Mouse (Mus musculus) forebrain, embryonic 16.5 days (tissue): ENCODE measurements around the gene Tmem88. TPM values are rescaled to one million over a fixed set of nuclear protein-coding genes. Genes with fewer than 3 reads are reported as not detected.

Experiments
- ATAC-seq: fragments of 200-750 bp; cut with Nextera tagmentation; 2 replicates; pipeline ENCODE4 v1.8.0; 2017; ENCODE audit warnings: mild to moderate bottlenecking, moderate library complexity
- H3K27ac ChIP-seq: fragments of 300-500 bp; sonication (generic); 2 replicates; pipeline ENCODE4 v1.5.1; 2014; ENCODE audit warnings: low read length, control low read depth
- H3K27me3 ChIP-seq: fragments of 300-500 bp; sonication (generic); replicated peaks from 2 replicates; pipeline ENCODE4 v1.6.1; 2014; ENCODE audit warnings: low read length; ENCODE audit not compliant: control insufficient read depth, insufficient read depth
- H3K36me3 ChIP-seq: fragments of 300-500 bp; sonication (generic); 2 replicates; pipeline ENCODE4 v1.6.1; 2014; ENCODE audit not compliant: control insufficient read depth, insufficient read depth
- H3K4me1 ChIP-seq: fragments of 300-500 bp; sonication (generic); replicated peaks from 2 replicates; pipeline ENCODE4 v1.6.1; 2014; ENCODE audit warnings: low read length; ENCODE audit not compliant: control insufficient read depth, insufficient read depth
- H3K4me2 ChIP-seq: fragments of 300-500 bp; sonication (generic); 2 replicates; pipeline ENCODE4 v1.6.1; 2014; ENCODE audit warnings: mild to moderate bottlenecking, low read length, control low read depth
- H3K4me3 ChIP-seq: fragments of 300-500 bp; sonication (generic); replicated peaks from 2 replicates; pipeline ENCODE4 v1.5.1; 2014; ENCODE audit warnings: mild to moderate bottlenecking, low read length, control low read depth
- H3K9ac ChIP-seq: fragments of 300-500 bp; sonication (generic); replicated peaks from 2 replicates; pipeline ENCODE4 v1.6.1; 2014; ENCODE audit warnings: low read depth, low read length, control low read depth
- H3K9me3 ChIP-seq: fragments of 300-500 bp; sonication (generic); 2 replicates; pipeline ENCODE4 v1.6.1; 2016; ENCODE audit warnings: low read length; ENCODE audit not compliant: control insufficient read depth
- WGBS: fragments of 180-500 bp; shearing (Covaris S2); extraction: QIAGEN DNeasy Blood & Tissue Kit; methylation state at CpG from one replicate; pipeline ENCODE4 v1.1.7; 2014; 5-methylcytosine and 5-hydroxymethylcytosine counted together
- polyA plus RNA-seq: library from polyadenylated mRNA; unstranded; fragments of >200 nt; fragmentation: Nextera tagmentation; extraction: Ambion mirVana; gene quantifications from 2 replicates; pipeline ENCODE4 v1.2.1, GENCODE M21; 2015

The Tmem88 gene
- polyA plus RNA-seq, 1 experiment from 2014 or later = 5.9 TPM

DNA sequence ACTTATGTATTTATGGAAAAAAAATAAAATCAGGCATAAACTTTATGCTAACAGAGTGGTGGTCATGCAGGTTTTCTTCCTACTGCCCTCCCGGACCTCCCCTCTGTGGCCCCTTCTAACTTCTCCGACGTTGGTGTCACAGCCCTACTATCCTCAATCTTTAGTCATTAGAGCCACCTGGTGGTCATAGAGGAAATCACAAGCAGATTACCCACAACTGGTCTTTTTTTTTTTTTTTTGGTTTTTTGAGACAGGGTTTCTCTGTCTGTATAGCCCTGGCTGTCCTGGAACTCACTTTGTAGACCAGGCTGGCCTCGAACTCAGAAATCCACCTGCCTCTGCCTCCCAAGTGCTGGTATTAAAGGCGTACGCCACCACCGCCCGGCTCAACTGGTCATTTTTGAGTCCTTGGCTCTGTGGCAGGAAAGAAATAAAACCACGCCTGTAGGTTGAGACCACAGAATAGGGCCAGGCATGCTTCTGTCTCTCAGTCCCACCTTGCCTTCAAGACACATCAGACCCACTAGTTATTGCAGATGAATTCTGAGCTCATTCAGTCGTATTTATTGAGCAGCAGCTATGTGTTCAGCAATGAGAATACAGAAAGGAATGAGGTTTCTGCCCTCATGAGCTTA is 7.5 kb downstream of the Tmem88 start:
- Histone ChIP-seq H3K9me3 (no peaks in the 10 kb centered on the region), H3K27me3 (no peaks in the 10 kb centered on the region), H3K4me1 (peaks cover 15% of the 10 kb centered on the region), H3K9ac (no peak overlapping the region), H3K36me3 (no peaks in the 10 kb centered on the region), H3K4me3 (no peak overlapping the region), H3K27ac (no peak overlapping the region), H3K4me2 (no peak overlapping the region)
- WGBS = 51% methylated on average over 10 of the region's 10 CpGs
- peak; percentile 17; the same call in 1 of the 2 replicates for ATAC-seq

DNA sequence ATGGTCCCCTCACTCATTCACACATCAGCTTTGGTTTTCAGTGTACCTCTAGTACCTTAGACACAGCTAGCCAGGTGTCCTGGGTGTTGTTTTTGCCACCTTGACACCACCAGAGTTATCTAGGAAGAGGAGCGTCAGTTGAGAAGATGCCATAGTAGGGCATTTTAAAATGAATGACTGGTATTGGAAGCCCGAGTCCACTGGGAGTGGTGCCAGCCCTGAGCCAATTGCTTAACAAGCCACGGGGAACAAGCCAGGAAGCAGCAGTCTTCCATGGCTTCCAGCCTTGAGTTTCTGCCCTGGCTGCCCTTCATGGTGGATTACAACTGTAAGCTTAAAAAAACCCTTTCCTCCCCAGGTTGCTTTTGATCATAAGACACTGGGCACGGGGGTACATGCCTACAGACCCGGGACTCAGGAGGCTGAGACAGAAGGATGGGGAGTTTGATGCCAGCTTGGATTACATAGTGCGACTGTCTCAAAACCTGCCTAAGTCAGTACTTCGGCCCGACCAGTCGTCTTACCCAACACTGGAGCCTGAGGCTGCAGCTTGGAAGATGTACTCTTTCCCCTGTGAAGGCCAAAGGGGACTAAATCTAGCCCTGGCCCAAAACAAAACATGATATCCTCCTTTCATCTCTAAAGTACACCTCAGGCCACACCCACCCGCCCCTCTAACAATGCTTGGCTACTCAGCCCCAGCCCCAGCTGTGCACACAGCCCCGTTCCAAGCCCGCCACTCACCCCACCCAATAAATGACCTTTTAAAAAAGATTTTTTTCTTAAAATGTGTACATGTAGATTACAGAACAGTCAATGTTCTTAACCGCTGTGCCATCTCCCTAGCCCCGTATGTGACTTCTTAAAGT is 8.3 kb downstream of the Tmem88 start:
- peaks cover 15% of the 10 kb centered on the region for H3K4me1 ChIP-seq
- 54% methylated on average over 14 of the region's 14 CpGs for WGBS
- no peak overlapping the region for H3K4me2 ChIP-seq
- H3K27me3 ChIP-seq = no peaks in the 10 kb centered on the region
- H3K36me3 ChIP-seq = no peaks in the 10 kb centered on the region
- H3K4me3 ChIP-seq = no peak overlapping the region
- no peaks in the 10 kb centered on the region for H3K9me3 ChIP-seq
- ATAC-seq = no peak
- no peak overlapping the region for H3K9ac ChIP-seq
- H3K27ac ChIP-seq = no peak overlapping the region

DNA sequence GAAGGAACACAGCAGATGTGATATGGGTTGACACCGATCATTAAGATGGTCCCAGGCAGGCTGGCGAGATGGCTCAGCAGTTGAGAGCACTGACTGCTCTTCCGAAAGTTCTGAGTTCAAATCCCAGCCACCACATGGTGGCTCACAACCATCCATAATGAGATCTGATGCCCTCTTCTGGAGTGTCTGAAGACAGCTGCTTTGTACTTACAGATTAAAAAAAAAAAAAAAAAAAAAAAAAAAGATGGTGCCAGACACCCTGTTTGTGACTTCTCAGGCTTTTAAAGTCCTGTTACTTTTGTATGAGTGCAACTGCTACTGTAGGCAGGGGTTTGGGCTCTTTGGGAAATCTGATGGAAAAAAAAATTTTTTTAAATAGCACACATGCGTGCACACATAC is 9.4 kb downstream of the Tmem88 start:
- no peak for ATAC-seq
- 94% methylated on average over 4 of the region's 4 CpGs for WGBS
- H3K4me2 ChIP-seq = no peak overlapping the region

DNA sequence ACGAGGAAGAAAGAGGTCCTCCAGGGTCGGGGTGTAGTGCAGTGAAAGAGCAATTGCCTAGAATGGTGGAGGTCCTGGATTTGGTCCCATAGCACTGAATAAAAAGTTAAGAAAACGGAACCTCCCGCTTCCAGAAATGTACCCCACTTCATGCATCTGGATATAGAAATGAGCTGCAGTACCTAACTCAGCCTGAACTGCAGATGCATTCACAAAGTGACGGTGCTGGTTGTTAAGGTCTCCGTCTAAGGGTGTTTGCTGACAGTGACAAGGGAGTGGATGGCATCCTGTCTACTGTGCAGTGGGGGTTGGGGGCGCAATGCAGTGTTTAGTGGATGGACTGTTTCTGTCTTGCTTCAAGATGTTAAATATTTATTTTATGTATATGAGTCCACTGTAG is 11.3 kb downstream of the Tmem88 start:
- no peak overlapping the region for H3K9ac ChIP-seq
- 84% methylated on average over 7 of the region's 7 CpGs for WGBS
- no peaks in the 10 kb centered on the region for H3K9me3 ChIP-seq

More for the DNA sequence above, 9.4 kb downstream of the Tmem88 start:
- no peak overlapping the region for H3K4me3 ChIP-seq
- H3K27me3 ChIP-seq = no peaks in the 10 kb centered on the region
- no peaks in the 10 kb centered on the region for H3K36me3 ChIP-seq
- no peak overlapping the region for H3K27ac ChIP-seq
- peaks cover 9% of the 10 kb centered on the region; the same call in 1 of the 2 replicates for H3K4me1 ChIP-seq
- no peaks in the 10 kb centered on the region for H3K9me3 ChIP-seq
- H3K9ac ChIP-seq = no peak overlapping the region

DNA sequence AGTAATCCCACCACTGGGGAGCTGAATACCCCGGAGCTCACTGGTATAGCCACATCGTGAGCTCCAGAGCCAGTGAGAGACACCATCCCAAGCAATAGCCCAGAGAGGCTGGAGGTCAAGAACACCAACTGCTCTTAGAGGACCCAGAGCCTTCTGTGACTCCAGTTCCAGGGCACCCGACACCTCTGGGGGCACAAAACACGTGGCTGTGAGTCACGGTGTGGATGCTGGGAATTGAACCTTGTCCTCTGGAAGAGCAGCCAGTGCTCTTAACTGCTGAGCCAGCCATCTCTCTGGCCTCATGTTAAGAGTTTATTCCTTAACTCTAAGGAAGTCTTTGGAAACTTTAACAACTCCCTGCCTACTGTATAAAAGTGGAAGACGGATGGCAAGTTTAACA is 13.1 kb downstream of the Tmem88 start:
- Histone ChIP-seq H3K4me3 (no peak overlapping the region), H3K36me3 (no peaks in the 10 kb centered on the region), H3K27me3 (no peaks in the 10 kb centered on the region), H3K4me2 (no peak overlapping the region), H3K4me1 (peaks cover 10% of the 10 kb centered on the region), H3K27ac (no peak overlapping the region), H3K9me3 (no peaks in the 10 kb centered on the region), H3K9ac (no peak overlapping the region)
- ATAC-seq = no peak
- WGBS = 89% methylated on average over 6 of the region's 6 CpGs

More for the DNA sequence above, 11.3 kb downstream of the Tmem88 start:
- no peak overlapping the region for H3K27ac ChIP-seq
- H3K4me3 ChIP-seq = no peak overlapping the region
- ATAC-seq = no peak
- H3K4me1 ChIP-seq = peaks cover 14% of the 10 kb centered on the region
- no peaks in the 10 kb centered on the region for H3K36me3 ChIP-seq
- H3K27me3 ChIP-seq = no peaks in the 10 kb centered on the region
- H3K4me2 ChIP-seq = no peak overlapping the region

DNA sequence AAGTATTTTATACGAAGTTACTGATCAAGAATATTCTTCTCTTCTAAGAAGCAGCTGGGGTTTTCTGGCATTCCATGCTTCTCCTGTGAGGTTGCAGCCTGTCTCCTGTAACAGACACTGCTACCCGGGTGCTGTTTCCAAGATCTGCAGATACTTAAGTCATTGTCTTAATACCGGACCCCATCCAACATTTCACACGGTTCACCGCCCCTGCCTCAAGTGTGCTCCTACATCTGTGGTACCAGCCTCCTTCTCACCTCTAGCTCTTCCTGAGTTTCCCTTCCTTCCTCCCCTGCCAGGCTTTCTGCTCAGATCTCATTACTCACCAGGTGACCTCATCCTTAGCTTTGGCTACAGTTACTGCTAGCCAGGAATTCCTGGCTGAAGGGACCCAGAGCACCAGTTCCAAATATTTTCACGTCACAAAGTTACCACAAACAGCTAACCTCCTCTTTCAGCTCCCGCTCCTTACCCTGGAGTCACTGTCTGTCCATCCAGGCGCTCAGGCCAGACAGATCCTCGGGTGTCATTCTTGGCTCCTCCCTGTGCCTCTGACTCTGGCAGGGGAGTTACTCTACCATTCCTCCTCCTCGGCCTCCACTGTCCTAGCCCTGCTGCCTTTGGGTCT is 15.4 kb downstream of the Tmem88 start:
- Histone ChIP-seq H3K4me1 (peaks cover 5% of the 10 kb centered on the region; the same call in 1 of the 2 replicates), H3K9me3 (no peaks in the 10 kb centered on the region), H3K4me2 (no peak overlapping the region), H3K27ac (no peak overlapping the region), H3K27me3 (no peaks in the 10 kb centered on the region), H3K36me3 (no peaks in the 10 kb centered on the region), H3K9ac (no peak overlapping the region), H3K4me3 (no peak overlapping the region)
- 50% methylated on average over 10 of the region's 10 CpGs for WGBS
- ATAC-seq = no peak

DNA sequence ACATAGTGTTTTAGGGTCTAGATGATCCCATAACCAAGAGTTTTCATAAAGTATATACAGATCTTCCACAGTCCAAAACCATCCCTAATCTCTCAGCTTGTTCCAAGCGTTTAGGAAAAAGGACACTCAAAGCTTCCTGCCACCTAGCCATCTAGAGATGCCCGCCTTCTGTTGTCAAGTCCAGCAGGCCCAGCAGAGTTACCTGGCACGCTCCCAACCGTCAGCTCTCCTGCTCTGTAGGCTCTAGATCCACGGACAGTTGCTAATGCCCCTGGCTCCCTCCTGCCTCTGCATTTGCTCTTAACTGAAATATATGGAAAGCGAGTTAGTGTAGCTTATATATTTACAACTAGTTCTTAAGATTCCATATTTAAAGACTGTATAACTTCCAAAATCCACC is 16.7 kb downstream of the Tmem88 start:
- Histone ChIP-seq H3K9ac (no peak overlapping the region), H3K27ac (no peak overlapping the region), H3K4me2 (no peak overlapping the region), H3K27me3 (no peaks in the 10 kb centered on the region), H3K4me1 (peaks cover 5% of the 10 kb centered on the region; the same call in 1 of the 2 replicates), H3K4me3 (no peak overlapping the region), H3K9me3 (no peaks in the 10 kb centered on the region), H3K36me3 (no peaks in the 10 kb centered on the region)
- ATAC-seq = no peak
- 71% methylated on average over 6 of the region's 6 CpGs for WGBS

DNA sequence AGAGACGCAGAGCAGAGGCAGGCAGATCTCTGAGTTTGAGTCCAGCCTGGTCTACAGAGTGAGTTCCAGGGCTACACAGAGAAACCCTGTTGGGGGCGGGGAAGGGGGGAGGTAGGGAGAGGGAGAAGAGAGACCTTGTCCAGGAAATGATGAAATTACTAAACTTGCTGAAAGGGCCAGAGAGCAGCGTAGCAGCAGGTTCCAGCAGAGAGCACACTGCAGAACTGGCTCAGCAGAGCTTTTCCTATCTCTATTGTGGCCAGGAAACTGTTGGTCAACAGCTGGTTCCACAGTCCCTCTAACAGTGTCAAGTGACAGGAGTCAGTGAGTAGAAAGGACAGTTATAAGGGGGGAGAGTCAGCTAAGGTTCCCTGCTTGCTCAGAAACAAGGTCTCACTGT is 18.4 kb downstream of the Tmem88 start:
- Histone ChIP-seq H3K27ac (no peak overlapping the region), H3K9me3 (no peaks in the 10 kb centered on the region), H3K27me3 (no peaks in the 10 kb centered on the region), H3K36me3 (no peaks in the 10 kb centered on the region), H3K4me3 (no peak overlapping the region), H3K4me2 (no peak overlapping the region), H3K9ac (no peak overlapping the region), H3K4me1 (peaks cover 5% of the 10 kb centered on the region; the same call in 1 of the 2 replicates)
- 88% methylated on average over 3 of the region's 3 CpGs for WGBS
- no peak for ATAC-seq

DNA sequence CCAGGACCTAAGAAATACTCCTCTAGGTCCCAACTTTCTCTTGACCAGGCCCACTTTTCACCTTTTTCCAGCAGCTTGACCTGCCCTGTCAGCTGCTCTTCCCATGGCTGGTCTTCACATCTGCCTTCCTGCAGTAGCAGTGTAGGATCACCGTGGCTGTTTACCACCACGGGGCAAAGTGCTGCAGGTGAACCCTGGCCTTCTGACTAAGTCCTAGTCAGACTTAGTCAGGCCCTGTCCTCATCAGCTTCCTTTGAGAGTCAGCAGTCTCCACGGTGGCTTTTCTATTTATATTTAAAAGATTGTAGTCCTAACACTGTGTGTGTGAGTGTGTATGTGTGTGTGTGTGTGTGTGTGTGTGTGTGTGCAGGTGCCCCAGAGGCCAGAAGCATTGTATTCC is 20.3 kb downstream of the Tmem88 start:
- no peak for ATAC-seq
- Histone ChIP-seq H3K36me3 (no peaks in the 10 kb centered on the region), H3K4me3 (no peak overlapping the region), H3K4me2 (no peak overlapping the region), H3K4me1 (peaks cover 8% of the 10 kb centered on the region), H3K27me3 (no peaks in the 10 kb centered on the region), H3K9ac (no peak overlapping the region), H3K9me3 (no peaks in the 10 kb centered on the region), H3K27ac (no peak overlapping the region)
- WGBS = 82% methylated on average over 3 of the region's 3 CpGs
